Mouse (Mus musculus): Measurements from ENCODE around the gene Cacna1e. TPM values are rescaled to one million over a fixed set of nuclear protein-coding genes. Genes with fewer than 3 reads are reported as not detected.

Cacna1e gene
- total RNA-seq, 2 experiments from 2014 or later = 213 to 233 TPM

DNA sequence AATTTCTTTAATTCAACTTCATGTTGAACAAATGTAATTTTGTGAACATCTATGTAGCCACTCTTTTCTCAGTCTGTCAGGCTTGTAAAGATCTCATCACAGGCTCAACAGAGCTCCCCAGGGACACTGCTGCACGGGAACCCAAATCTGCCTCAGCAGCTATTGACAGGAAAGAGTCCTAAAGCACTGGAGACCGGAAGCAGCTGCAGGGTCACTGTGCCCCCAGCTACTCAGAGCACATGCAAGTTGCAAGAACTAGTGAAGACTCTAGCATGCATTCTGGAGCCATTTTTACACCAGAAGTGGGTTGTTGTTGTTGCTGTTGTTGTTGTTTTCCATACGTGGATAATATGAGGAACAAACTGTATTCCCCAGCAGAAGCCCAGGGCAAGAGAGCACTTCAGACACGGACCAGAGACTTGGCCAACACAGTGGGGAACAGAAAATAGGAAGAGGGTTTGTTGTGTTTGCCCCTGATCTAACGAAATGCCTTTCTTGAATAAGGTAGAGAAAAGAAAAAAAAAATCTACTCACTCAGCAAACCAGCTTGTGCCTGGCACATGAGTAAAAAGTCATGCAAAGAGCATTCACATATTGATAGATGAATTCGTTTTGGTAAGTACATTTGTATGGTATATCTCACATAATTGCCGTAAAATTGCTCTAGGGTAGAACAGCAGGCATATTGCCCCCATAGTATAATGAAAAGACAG is 266.4 kb downstream of the Cacna1e start:
- no peak for DNase-seq

DNA sequence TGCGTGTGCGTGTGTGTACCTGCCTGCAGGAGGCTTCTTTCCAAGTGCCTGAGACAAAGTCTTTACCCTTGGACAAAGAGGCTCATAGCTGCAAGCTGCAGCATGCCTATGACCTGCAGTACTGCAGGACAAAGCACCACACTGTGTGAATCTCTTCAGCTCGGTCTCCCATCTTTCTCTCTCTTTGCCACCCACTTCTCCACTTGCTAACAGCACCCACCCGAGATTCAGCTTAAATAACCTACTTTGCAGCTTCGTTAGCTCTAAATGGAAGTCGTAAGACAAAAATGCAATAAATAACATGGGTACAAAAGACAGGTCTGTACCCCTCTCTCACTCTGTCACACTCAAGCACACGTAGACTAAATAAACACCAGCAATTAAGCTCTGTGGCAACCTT is 268.5 kb downstream of the Cacna1e start:
- DNase-seq = no peak

DNA sequence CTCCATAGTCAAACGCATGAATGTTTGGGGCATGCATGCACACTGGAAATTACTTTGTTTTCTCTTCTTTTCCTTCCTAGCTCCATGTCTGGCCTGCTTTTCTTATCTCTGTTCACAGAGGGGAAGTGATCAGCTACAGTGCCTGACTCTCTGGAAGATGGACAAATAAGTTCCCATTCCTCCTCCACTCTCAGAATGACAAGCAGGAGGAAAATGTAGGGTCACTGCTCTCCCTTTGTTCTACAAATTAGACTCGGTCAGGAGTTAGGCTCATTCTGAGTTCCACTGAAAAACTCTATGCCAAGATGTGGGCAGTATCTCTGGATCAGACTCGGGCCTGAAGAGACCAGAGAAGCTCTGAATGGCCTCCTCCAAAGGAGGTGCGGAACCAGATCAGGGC is 275.8 kb downstream of the Cacna1e start:
- no peak for DNase-seq

DNA sequence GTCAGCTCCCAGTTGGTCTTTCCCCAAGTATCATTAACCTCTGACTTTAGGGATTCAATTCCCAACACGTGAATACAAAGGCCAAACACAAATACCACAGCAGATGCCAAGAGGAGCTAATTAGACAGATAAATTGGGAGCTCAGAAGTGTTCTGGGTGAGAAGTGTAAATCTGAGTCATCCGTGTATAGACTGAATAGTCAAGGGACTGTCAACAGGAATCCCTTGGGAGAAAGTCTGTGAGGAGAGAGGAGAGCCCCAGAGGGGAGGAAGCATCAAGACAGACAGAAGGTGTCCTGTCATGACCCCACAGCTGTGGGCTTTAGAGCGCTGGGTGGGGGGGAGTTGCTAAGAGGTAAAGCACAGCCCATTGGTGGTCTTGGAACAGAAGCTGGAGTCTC is 276.9 kb downstream of the Cacna1e start:
- DNase-seq = no peak

DNA sequence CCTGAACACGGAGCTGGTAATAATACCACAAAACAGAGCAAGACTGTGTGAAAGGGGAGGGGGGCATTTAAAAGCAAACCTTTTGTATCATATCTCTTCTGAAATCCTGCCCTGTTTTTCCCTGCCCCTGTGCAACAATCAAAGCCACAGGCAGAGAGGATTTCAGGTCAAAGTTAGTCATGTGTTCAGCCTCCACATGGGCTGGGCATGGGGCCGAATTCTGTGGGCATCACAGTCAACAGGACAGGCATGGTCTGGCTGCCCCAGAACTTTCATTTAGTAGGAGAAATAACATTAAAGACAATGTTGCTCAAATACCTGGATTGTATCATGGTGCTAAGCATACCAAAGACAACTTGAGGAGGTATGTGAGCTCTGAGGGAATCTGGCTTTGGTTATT is 278.7 kb downstream of the Cacna1e start:
- DNase-seq = no peak

DNA sequence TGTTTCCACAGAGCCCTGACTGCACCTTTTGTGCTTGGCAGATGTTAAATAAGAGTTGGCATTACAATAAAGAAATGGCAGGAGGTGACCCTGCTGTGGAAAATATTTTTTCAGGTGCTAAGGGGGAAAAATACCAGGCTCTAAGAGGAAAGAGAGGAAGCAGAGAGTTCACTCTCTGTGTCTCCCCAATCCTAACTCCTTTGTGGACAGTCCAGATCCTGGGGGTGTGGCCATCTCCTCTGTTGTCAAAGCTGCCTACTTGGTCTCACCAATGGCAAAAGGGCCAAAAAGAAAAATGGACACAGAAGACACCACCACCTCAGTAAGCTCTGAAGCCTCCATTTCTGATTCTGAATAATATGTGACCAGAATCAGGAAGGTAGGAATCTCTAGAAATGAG is 280.5 kb downstream of the Cacna1e start:
- DNase-seq = no peak

DNA sequence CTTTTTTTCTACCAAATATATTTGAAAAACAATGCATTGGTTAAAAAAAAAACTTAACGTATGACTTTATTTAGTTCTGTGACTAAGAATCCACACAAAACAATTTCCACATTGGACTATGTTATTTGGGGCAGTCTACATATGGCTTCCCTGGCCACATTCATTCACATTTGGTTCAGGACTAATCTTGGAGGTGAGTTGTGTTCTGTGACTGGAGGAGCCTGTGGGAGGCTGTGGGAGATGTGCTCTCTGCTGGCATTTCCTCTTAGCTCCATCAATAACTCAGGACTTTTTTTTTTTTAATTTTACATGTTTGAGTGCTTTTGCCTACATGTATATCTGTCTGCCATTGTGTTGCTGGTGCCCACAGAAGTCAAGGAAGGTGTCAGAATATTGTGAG is 281.8 kb downstream of the Cacna1e start:
- no peak for DNase-seq

DNA sequence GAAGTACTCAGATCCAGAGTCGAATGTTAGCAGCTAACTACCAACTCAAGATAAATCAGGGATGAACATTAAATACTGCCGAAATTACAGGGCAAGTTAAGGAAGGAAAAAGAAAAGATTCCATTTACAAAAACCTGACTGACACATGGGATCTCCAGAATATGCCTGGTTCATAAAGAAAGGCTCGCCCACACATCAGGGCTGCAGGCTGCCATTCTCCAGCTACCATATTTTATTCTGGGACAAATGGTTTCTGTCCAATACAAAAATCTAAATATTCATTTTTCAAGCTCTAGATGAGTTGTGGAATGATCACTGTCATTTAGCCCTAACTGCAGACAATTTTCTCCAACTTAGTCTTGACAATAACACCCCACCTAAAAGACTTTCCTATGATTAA is 301.8 kb downstream of the Cacna1e start:
- no peak for DNase-seq

DNA sequence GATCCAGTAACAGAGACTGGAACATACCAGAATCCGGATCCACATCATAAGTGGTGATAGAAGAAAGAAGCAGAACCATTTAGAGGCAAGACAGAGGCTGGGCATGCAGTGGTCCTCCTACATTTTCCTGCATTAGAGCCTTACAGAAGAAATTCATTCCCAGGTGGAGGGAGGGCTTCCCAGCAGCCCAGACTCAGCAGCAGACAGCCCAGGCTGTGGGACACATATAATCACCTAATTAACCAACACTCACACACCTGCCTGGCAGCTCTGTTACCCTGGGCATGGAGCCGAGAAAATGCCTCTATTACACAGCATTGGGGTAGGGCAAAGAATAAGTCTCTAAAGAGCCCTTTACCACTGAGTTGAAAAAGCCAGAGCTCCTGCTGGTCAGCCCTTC is 304.4 kb downstream of the Cacna1e start:
- no peak for DNase-seq

DNA sequence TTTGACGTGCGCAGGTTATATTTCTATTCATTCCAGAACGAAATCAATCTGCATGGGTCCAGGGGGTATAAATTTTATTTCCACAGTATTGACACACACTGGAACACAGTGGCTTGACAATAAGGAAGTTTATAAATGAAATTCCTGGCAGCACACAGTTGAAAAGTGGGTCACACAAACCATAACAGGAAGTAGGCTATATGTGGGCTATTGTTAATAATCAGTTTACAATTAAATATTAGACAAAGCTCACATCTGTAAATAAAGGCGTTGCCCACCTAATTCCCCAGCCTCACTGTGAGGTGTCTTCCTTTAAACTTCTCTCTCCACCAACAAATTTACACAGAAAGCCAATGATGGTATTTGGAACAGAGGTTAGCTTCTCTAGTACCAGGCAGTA is 305.6 kb downstream of the Cacna1e start:
- DNase-seq = no peak

DNA sequence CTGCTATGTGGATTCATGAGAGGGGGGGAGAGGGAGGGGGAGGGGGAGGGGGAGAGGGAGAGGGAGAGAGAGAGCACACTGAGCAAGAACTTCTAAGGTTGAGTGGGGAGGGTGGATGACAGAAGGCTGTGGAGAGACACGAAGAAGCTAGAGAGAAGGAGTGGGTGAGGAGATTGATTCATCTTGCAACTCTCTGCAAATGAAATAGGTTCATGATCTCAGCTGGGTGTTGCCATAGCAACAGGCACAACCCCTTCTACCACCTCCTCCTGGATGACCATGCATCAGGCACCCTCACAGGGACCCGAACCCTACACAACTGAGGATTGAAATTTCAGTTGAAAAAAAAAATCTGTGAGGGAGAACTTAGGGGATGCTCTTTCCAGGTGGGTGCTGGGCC is 307.9 kb downstream of the Cacna1e start:
- no peak for DNase-seq

DNA sequence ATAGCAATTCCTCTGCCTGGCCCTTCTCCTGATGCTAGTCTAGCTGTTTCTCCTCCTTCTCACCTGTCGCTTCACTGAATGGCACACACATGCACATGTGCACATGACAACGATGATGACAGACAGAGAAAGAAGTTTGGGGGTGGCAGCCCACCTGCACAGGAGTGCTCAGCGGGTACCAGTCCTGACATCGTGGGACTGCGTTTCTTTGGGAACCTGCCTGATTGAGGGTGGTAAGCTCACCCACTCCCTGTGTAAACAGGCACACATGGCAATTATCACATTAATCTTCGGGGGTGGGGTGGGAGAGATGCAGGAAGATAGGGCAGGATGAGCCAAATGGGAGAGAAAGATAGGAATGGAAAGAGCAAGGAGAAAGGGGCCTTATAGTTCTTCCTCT is 318.3 kb downstream of the Cacna1e start:
- peak; percentile 20 to 25 for DNase-seq

DNA sequence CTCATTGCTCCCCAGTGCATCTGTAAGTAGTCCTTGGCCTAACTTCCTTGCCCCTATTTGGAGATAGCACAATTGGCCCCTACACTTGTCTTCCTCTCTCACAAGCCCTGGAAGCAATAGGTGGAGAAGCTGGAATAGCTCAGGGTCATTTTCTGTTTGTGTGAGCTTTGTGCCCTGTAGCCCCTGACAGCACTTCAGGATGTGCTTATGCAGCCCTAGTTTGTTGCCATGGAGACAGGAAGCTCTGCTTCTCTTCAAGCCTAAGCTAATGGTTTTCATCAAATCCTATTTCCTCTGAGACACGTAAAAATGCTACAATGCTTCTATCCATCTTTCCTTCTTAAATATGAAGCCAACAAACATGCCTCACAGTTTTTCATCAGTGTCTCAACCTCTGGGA is 328.5 kb downstream of the Cacna1e start:
- no peak for DNase-seq

DNA sequence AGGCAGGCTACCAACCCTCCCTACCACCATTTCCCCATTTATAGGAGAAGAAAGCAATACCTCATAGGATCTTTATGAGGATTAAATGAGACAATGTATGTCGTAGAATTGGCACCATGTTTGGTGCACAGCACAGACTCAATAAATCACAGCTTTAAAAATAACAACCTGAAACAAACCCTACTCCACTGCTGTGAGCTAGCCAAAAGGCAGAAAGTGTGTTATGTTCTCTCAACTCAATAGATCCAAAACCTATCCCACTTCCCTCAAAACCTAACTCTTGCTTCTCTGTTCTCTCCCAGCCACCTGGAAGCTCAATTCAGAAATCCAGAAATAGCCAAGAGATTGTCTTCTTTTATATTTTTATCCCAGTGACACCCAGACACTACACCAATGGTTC is 331.2 kb downstream of the Cacna1e start:
- DNase-seq = no peak

DNA sequence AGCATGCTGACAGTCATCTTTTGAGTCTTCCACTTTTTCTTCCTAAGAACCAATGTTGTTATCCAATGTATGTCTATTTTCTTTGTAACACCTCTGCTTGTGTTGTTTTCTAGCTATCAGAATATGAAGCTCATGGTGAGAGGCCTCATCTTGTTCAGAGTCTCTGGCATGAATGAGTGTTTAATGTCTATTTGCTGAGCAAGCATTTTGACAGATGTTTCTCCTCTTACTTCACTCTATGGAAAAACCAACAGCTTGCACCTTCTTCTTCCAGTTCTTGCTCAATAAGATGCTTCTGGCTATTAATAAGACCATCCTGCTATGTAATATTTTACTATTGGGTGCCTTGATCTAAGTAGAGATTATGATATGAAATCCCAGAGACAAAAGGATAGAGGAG is 346.9 kb downstream of the Cacna1e start:
- no peak for DNase-seq

DNA sequence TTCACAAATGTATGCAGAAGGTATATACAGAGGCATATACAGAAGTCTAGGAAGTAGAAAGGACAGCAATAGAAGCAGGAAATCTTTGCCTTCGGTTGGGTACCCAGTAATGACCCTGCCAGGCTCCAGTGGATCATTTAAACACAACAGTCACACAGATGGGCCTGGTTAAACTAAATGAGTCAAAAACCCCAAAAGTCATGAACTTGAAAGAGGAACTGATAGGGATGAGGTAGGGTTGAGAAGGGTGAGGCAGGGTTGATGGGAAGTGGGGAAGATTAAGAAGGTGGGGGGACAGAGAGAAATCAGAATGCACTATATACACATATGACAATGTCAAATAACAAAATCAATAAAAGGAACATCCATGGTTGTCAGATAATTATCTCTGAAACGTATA is 347.5 kb downstream of the Cacna1e start:
- no peak for DNase-seq

DNA sequence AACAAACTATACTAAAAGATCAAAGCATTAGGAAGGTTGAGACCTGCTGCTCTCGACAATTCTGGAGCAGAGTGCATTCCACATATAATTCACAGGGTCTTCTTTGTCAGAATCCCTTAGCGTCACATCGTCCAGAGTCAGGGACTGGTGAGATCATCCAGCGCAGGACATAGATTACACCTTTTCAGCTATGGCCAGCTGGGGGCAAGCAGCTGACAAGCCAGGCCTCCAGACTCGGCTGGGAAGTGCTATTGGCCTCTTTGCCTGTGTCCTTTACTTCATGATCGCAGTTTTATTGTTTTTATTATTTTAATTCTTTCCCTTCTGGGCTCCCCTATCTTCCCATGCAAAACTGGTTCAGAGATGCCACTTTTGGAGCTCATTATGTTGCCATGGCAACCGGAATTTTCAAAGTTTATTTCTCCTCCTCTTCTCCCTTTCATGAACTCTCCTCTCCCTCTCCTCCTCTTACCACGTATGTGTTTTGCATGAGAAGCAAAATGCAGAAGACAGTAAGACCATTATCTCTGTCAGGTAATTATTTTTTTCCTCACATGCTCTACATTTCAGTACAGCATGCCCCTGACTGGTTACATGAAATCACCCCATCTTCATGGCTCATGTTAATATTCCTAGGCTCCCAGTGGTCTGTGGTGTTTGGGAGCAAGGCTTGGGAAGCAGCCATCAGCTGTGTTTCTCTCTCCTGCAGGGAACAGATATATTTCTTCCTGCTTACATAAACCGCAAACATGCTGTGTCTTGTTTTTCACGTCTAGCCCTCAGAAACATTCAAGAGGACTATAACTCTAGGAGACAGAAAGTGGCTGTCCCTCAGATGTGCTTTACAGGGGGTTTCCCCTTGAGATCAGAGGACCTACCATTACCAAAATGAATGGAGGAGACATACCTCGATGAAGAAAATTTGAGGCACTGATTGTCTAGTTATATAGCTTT is 351.0 kb downstream of the Cacna1e start:
- peak in 1 of 2 experiments; percentile 23 for DNase-seq

DNA sequence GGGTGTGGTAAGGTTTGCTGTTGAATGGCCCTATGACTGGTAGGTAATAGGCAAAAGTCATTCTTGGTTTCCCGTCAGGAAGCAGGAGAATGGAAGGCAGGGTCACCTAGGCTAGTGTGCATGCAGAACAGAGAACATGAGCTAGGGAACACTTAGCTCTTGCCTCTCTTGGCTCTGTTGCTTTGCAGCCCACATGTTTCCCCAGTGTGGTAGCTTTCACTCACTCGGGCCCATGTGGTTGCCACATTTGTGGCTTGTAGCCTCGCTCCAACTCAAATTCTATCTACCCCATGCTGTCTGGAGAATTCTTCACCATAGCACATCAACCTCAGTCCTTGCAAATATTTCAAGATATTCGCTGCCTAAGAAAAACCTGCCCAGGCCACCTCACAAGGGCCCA is 354.6 kb downstream of the Cacna1e start:
- DNase-seq = peak in 1 of 2 experiments; percentile 51

DNA sequence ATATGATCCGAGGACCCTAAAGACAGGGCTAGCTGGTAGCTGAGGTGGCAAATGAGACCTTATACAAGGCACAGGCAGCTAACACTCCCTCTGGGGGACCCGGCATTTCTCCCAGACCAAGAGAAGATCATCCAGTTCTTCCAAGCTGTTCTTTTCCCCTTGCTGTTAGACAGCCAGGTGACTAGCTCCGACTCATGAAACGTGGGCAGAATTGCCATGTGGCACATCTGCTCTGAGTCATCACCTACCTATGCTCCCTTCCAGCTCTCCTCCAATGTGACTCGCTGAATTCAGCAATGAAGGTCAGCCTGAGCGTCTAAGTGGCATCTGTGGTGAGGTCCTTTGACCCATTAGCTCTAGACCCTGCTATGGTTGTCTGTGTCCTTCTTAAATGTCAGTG is 355.5 kb downstream of the Cacna1e start:
- no peak for DNase-seq

DNA sequence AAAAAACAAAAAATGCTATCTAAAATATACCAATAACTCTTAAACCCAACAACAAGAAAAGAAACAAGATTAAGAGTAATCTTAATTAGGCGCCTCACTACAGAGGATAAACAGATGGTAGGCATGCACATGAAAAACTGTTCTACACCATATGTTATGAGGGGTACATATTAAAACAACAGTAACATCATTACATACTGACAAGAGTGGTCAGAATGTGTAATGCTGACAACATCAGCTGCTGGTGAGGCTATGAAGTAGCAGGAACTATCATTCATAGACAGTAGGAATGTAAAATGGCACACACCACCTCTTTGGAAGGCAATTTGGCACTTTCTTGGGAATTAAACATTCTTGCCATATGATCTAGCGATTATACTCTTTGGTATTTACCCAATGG is 363.6 kb downstream of the Cacna1e start:
- DNase-seq = no peak

DNA sequence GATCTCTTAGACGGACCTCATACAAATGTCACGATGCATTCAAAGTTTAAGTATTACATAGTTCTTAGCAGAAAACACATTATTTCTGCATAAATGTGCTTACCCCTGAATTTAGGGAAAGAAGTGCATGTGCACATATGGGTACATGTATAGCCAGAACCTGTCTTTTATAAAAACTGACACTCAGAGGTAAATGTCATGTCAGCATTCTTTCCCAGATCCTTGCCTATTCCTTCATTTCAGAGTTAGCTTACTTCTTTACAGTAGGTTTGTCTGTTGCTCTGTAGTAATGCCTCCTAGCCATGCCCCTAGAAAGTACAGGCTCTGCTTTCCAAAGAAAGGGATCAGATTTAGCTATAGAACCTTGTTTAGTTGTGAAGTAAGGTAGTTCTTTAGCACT is 369.0 kb downstream of the Cacna1e start:
- DNase-seq = no peak

DNA sequence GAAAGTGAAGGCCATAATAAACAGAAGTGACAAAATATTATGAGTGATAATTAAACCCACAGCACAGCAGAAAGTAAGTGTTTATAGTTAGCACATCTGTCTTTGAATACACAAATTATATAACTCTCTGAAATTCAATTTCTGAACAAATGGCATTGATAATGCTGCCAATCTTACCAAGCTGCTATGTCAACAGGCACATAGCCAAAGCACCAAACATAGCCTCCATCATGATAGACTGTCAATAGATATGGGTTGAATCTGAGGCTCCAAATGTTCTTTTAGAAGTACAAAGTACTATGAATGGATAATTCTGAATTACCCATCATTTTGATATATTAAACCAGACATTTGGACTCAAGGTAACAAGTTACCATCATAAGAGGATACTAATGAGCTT is 372.6 kb downstream of the Cacna1e start:
- DNase-seq = no peak

DNA sequence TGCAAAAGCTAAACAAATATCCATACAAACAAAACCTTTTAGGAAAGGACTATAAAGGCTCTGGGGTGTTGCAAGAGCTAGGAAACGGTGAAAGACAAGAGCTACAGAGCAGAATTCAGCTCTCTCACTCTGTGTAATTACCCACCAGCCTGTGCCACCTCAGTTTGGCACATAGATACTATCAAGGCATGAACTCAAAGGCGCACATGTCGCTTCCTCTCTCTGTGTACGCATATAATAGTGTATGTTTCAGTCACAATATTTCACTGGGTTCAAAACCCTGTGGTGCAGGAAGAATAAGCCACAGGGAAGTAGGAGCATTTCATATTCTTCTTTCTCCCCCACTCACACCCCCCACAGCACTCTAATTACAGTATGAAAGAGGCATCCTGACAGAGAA is 380.3 kb downstream of the Cacna1e start:
- DNase-seq = no peak

DNA sequence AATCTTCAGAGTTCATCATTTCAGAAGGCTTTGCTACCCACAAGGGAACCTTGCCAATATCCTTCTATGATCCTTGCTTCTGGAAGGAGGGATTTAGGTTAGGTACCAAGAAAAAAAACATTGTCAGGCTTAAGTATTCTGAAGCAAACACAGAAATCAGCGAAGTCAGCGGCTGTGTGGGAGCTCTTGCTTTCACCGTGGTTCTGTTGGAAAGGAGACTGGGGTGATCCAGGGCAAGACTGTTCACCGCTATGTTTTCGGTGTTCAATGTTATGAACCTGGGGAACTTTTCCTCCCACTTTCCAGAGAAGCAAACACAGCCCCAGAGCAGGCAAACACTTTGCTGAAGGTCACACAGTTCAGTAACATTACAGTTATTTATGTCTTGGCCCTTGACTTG is 383.4 kb downstream of the Cacna1e start:
- DNase-seq = no peak

Data from layer of hippocampus, postnatal 36 days (tissue).